Mouse (Mus musculus) granulocyte monocyte progenitor cell, adult 5-6 weeks (primary cell): ENCODE results near the gene Rnf103. TPM values are rescaled to one million over a fixed set of nuclear protein-coding genes. Genes with fewer than 3 reads are reported as not detected.

Experiments used
- total RNA-seq, 2 experiments: library from RNA; stranded (forward) in 1 of 2; stranded (reverse) in 1 of 2; fragments of 200-712, 200-1000 nt in 1 of 2; fragments of >200 nt in 1 of 2; fragmentation: Nextera tagmentation in 1 of 2; gene quantifications; 2 replicates each; pipeline ENCODE4 v1.2.3; 2014 to 2017

The Rnf103 gene
- total RNA-seq, 2 experiments from 2014 or later, result 7.3 to 8.6 TPM

Other genes with a start within 250 kb of the Rnf103 start
- gene Krcc1, start 222.2 kb upstream of the Rnf103 start, total RNA-seq (2014; fragmentation: Nextera tagmentation), result 54.1 and 65.1 TPM in 2 replicates
- gene Krcc1, start 222.2 kb upstream of the Rnf103 start, total RNA-seq (2017), result 104 and 123 TPM in 2 replicates
- not detected in 2 replicates for gene Smyd1, start 171.7 kb upstream of the Rnf103 start, total RNA-seq (2014; fragmentation: Nextera tagmentation)
- gene Smyd1, start 171.7 kb upstream of the Rnf103 start, total RNA-seq (2017), result not detected in 2 replicates
- not detected in 2 replicates for gene Cd8b1, start 171.1 kb upstream of the Rnf103 start, total RNA-seq (2014; fragmentation: Nextera tagmentation)
- not detected in 2 replicates for gene Cd8b1, start 171.1 kb upstream of the Rnf103 start, total RNA-seq (2017)
- not detected in 2 replicates for gene Cd8a, start 120.5 kb upstream of the Rnf103 start, total RNA-seq (2014; fragmentation: Nextera tagmentation)
- not detected in 2 replicates for gene Cd8a, start 120.5 kb upstream of the Rnf103 start, total RNA-seq (2017)
- gene Rmnd5a, start 53.3 kb upstream of the Rnf103 start, total RNA-seq (2014; fragmentation: Nextera tagmentation), result 29.0 and 39.8 TPM in 2 replicates
- 54.4 TPM in 2 replicates for gene Rmnd5a, start 53.3 kb upstream of the Rnf103 start, total RNA-seq (2017)
- 28.6 and 36.1 TPM in 2 replicates for gene Chmp3, start 49.9 kb downstream of the Rnf103 start, total RNA-seq (2014; fragmentation: Nextera tagmentation)
- 82.2 and 114 TPM in 2 replicates for gene Chmp3, start 49.9 kb downstream of the Rnf103 start, total RNA-seq (2017)
- 28.8 and 53.4 TPM in 2 replicates for gene Kdm3a, start 139.1 kb downstream of the Rnf103 start, total RNA-seq (2014; fragmentation: Nextera tagmentation)
- gene Kdm3a, start 139.1 kb downstream of the Rnf103 start, total RNA-seq (2017), result 21.8 and 36.9 TPM in 2 replicates
- 2.4 and 2.6 TPM in 2 replicates for gene Reep1, start 213.7 kb downstream of the Rnf103 start, total RNA-seq (2014; fragmentation: Nextera tagmentation)
- 0.60 and 2.0 TPM in 2 replicates for gene Reep1, start 213.7 kb downstream of the Rnf103 start, total RNA-seq (2017)